Mouse (Mus musculus) embryonic facial prominence, embryonic 12.5 days (tissue): ENCODE measurements around the gene Cpeb3. TPM values are rescaled to one million over a fixed set of nuclear protein-coding genes. Genes with fewer than 3 reads are reported as not detected.
"Not testable (repeated sequence)": the region's sequence is repeated elsewhere in the genome, so short reads cannot be mapped to it uniquely, and the experiment has no call there.

Experiments
- ATAC-seq: fragments of 200-750 bp; cut with Nextera tagmentation; 2 replicates; pipeline ENCODE4 v1.8.0; 2017; ENCODE audit not compliant: insufficient number of reproducible peaks, insufficient read depth, low FRiP score, low TSS enrichment
- H3K27ac ChIP-seq: fragments of 300-500 bp; sonication (generic); 2 replicates; pipeline ENCODE4 v1.5.1; 2016; ENCODE audit warnings: mild to moderate bottlenecking
- H3K27me3 ChIP-seq: fragments of 300-500 bp; sonication (generic); 2 replicates; pipeline ENCODE4 v1.6.1; 2016; ENCODE audit warnings: mild to moderate bottlenecking, moderate library complexity
- H3K36me3 ChIP-seq: fragments of 300-500 bp; sonication (generic); 2 replicates; pipeline ENCODE4 v1.6.1; 2016; ENCODE audit warnings: mild to moderate bottlenecking
- H3K4me1 ChIP-seq: fragments of 300-500 bp; sonication (generic); 2 replicates; pipeline ENCODE4 v1.6.1; 2016
- H3K4me2 ChIP-seq: fragments of 300-500 bp; sonication (generic); replicated peaks from 2 replicates; pipeline ENCODE4 v1.6.1; 2016; ENCODE audit warnings: mild to moderate bottlenecking, moderate library complexity
- H3K4me3 ChIP-seq: fragments of 300-500 bp; sonication (generic); 2 replicates; pipeline ENCODE4 v1.5.1; 2016; ENCODE audit warnings: mild to moderate bottlenecking
- H3K9ac ChIP-seq: fragments of 300-500 bp; sonication (generic); 2 replicates; pipeline ENCODE4 v1.6.1; 2016; ENCODE audit warnings: mild to moderate bottlenecking, moderate library complexity
- H3K9me3 ChIP-seq: fragments of 300-500 bp; sonication (generic); 2 replicates; pipeline ENCODE4 v1.6.1; 2016; ENCODE audit warnings: mild to moderate bottlenecking, moderate library complexity
- WGBS: fragments of 180-500 bp; shearing (Covaris S2); methylation state at CpG from one replicate; pipeline ENCODE4 v1.1.7; 2016; 5-methylcytosine and 5-hydroxymethylcytosine counted together
- polyA plus RNA-seq: library from polyadenylated mRNA; unstranded; fragments of >200 nt; fragmentation: Nextera tagmentation; extraction: Ambion mirVana; gene quantifications from 2 replicates; pipeline ENCODE4 v1.2.1, GENCODE M21; 2016

The Cpeb3 gene
- polyA plus RNA-seq, 1 experiment from 2014 or later, result 1.0 TPM

- H3K9me3 ChIP-seq, H3K36me3 ChIP-seq, H3K27ac ChIP-seq, H3K4me1 ChIP-seq, H3K27me3 ChIP-seq, H3K9ac ChIP-seq, H3K4me3 ChIP-seq, H3K4me2 ChIP-seq, ATAC-seq: not testable (repeated sequence)
- whole genome bisulfite sequencing, result 96% methylated on average over 2 of the region's 2 CpGs
Measured at GRCm38 (mm10) chr19:37135459-37135858, 72.9 kb downstream of the Cpeb3 start.

- Histone ChIP-seq H3K27me3 (no peaks in the 10 kb centered on the region), H3K27ac (no peak overlapping the region), H3K9ac (no peak overlapping the region), H3K36me3 (no peaks in the 10 kb centered on the region), H3K4me1 (no peaks in the 10 kb centered on the region), H3K9me3 (no peaks in the 10 kb centered on the region), H3K4me2 (no peak overlapping the region), H3K4me3 (no peak overlapping the region)
- WGBS, result 92% methylated on average over 4 of the region's 4 CpGs
- no peak for ATAC-seq
Measured at GRCm38 (mm10) chr19:37133666-37134065, 74.7 kb downstream of the Cpeb3 start.

GRCm38 (mm10) chr19:37131660-37132059 lies 76.7 kb downstream of the Cpeb3 start:
- ATAC-seq, result no peak
- no peak overlapping the region for H3K27ac ChIP-seq
- no peaks in the 10 kb centered on the region for H3K4me1 ChIP-seq
- no peaks in the 10 kb centered on the region for H3K36me3 ChIP-seq
- H3K4me2 ChIP-seq, result no peak overlapping the region
- H3K27me3 ChIP-seq, result no peaks in the 10 kb centered on the region
- WGBS, result 68% methylated on average over 1 of the region's 1 CpGs
- no peak overlapping the region for H3K9ac ChIP-seq
- H3K4me3 ChIP-seq, result no peak overlapping the region
- H3K9me3 ChIP-seq, result no peaks in the 10 kb centered on the region

DNA sequence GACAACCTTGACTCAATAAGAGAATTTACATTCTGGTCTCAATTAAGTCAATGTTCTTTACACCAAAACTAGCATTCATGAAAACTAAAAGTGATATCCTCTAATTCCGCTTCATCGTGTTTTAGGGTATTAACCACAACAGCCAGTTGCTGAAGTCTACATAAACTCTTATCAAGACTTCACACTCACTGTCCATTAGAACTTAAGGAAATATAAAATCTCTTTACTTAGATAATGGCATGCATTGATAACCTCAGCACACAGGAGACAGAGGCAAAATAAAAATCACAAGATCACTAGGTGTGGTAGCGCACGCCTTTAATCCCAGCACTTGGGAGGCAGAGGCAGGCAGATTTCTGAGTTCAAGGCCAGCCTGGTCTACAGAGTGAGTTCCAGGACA lies 79.9 kb downstream of the Cpeb3 start:
- Histone ChIP-seq H3K4me1 (no peaks in the 10 kb centered on the region), H3K36me3 (no peaks in the 10 kb centered on the region), H3K27ac (no peak overlapping the region), H3K4me3 (no peak overlapping the region), H3K27me3 (no peaks in the 10 kb centered on the region), H3K4me2 (no peak overlapping the region), H3K9ac (no peak overlapping the region), H3K9me3 (no peaks in the 10 kb centered on the region)
- ATAC-seq, result no peak
- 95% methylated on average over 4 of the region's 4 CpGs for WGBS

DNA sequence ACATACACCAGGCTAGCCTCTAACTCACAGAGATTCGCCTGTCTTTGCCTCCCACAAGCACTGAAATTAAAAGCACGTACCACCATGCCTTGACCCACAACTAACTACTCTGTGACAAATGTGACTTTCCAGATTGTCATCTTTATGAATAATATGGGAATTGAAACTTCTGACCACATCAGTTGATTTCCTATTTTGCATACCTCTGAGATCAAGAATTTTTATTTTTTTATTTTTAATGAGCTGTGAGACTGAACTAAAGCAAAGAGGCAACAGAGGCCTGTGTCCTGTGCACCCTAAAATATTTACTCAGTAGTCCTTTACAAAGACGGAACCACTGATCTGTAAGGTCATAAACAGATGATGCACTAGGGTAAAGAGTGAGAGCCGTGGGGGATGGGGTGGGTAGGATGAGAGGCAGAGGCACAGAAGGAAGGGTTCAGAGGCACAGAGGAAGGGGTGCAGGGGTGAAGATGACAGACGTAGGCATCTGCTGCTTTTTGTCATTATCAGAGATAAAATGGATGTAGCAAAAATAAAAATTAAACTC lies 81.3 kb downstream of the Cpeb3 start:
- H3K27ac ChIP-seq, result no peak overlapping the region
- H3K27me3 ChIP-seq, result no peaks in the 10 kb centered on the region
- H3K4me3 ChIP-seq, result no peak overlapping the region
- no peaks in the 10 kb centered on the region for H3K9me3 ChIP-seq
- H3K4me2 ChIP-seq, result no peak overlapping the region
- no peak overlapping the region for H3K9ac ChIP-seq
- 74% methylated on average over 5 of the region's 5 CpGs for WGBS
- no peaks in the 10 kb centered on the region for H3K36me3 ChIP-seq
- no peaks in the 10 kb centered on the region for H3K4me1 ChIP-seq
- ATAC-seq, result no peak

- Histone ChIP-seq H3K27me3 (no peaks in the 10 kb centered on the region), H3K9ac (no peak overlapping the region), H3K4me3 (no peak overlapping the region), H3K9me3 (no peaks in the 10 kb centered on the region), H3K27ac (no peak overlapping the region), H3K36me3 (no peaks in the 10 kb centered on the region), H3K4me1 (no peaks in the 10 kb centered on the region), H3K4me2 (no peak overlapping the region)
- ATAC-seq, result no peak
Measured at GRCm38 (mm10) chr19:37124961-37125360, 83.4 kb downstream of the Cpeb3 start.

- WGBS, result 50% methylated on average over 2 of the region's 2 CpGs
Measured at GRCm38 (mm10) chr19:37119281-37119680, 89.1 kb downstream of the Cpeb3 start.

GRCm38 (mm10) chr19:37115824-37116223 lies 92.6 kb downstream of the Cpeb3 start:
- H3K27ac ChIP-seq, result no peak overlapping the region
- no peaks in the 10 kb centered on the region for H3K9me3 ChIP-seq
- WGBS, result 100% methylated on average over 1 of the region's 1 CpGs
- ATAC-seq, result no peak
- H3K4me2 ChIP-seq, result no peak overlapping the region
- H3K4me1 ChIP-seq, result no peaks in the 10 kb centered on the region
- no peaks in the 10 kb centered on the region for H3K27me3 ChIP-seq
- H3K4me3 ChIP-seq, result no peak overlapping the region
- no peaks in the 10 kb centered on the region for H3K36me3 ChIP-seq
- no peak overlapping the region for H3K9ac ChIP-seq

More at GRCm38 (mm10) chr19:37119281-37119680, 89.1 kb downstream of the Cpeb3 start:
- no peaks in the 10 kb centered on the region for H3K36me3 ChIP-seq
- H3K9ac ChIP-seq, result no peak overlapping the region
- H3K9me3 ChIP-seq, result no peaks in the 10 kb centered on the region
- ATAC-seq, result no peak
- no peak overlapping the region for H3K4me2 ChIP-seq
- no peaks in the 10 kb centered on the region for H3K27me3 ChIP-seq
- no peaks in the 10 kb centered on the region for H3K4me1 ChIP-seq
- H3K27ac ChIP-seq, result no peak overlapping the region
- no peak overlapping the region for H3K4me3 ChIP-seq

- Histone ChIP-seq H3K4me3 (no peak overlapping the region), H3K9ac (no peak overlapping the region), H3K27me3 (no peaks in the 10 kb centered on the region), H3K4me1 (no peaks in the 10 kb centered on the region), H3K27ac (no peak overlapping the region), H3K4me2 (no peak overlapping the region), H3K36me3 (no peaks in the 10 kb centered on the region), H3K9me3 (no peaks in the 10 kb centered on the region)
- ATAC-seq, result no peak
- WGBS, result 83% methylated on average over 8 of the region's 8 CpGs
Measured at GRCm38 (mm10) chr19:37115374-37115773, 93.0 kb downstream of the Cpeb3 start.

DNA sequence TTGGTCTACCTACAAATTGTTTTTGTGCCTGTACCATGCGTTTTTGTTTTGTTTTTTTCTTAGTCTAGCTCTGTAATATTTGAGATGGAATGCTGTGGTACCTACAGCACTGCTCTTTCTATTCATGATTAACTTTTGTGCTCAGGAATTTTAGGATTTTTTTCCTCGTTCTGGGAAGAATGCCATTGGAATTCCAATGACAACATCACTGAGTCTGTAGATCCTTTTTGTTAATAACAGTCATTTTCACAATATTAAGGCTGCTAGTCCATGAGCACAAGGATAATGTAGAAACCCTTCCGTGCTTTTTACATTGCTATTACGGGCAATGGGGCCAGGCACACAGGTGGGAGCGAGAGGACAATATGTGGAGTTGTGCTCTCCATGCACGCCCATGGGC lies 96.6 kb downstream of the Cpeb3 start:
- ATAC-seq, result no peak
- 89% methylated on average over 6 of the region's 6 CpGs for WGBS

DNA sequence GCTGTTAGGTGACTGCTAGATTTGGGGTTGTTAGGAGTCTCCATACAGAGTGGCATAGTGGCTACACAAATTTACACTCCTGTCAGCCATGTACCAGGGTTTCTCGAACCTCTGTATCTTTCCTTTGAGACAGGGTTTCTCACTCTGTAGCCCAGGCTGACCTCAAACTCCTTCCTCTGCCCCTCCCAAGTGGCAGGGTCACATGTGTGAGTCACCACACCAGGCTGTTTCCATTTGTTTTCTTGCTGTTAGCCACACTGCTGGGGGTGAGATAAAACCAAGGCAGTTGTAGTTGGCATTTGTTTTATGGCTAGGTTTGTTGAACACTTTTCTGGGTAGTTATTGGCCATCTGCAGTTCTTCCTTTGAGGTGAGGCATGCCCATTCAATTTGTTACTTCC lies 97.9 kb downstream of the Cpeb3 start:
- WGBS, result 67% methylated on average over 1 of the region's 1 CpGs
- H3K4me3 ChIP-seq, result no peak overlapping the region
- no peaks in the 10 kb centered on the region for H3K9me3 ChIP-seq
- H3K9ac ChIP-seq, result no peak overlapping the region
- H3K27ac ChIP-seq, result no peak overlapping the region
- no peaks in the 10 kb centered on the region for H3K4me1 ChIP-seq
- ATAC-seq, result no peak
- no peaks in the 10 kb centered on the region for H3K36me3 ChIP-seq
- H3K27me3 ChIP-seq, result no peaks in the 10 kb centered on the region
- no peak overlapping the region for H3K4me2 ChIP-seq

More for the DNA sequence above, 96.6 kb downstream of the Cpeb3 start:
- H3K9ac ChIP-seq, result no peak overlapping the region
- no peaks in the 10 kb centered on the region for H3K36me3 ChIP-seq
- H3K9me3 ChIP-seq, result no peaks in the 10 kb centered on the region
- no peaks in the 10 kb centered on the region for H3K4me1 ChIP-seq
- H3K4me2 ChIP-seq, result no peak overlapping the region
- H3K4me3 ChIP-seq, result no peak overlapping the region
- no peaks in the 10 kb centered on the region for H3K27me3 ChIP-seq
- H3K27ac ChIP-seq, result no peak overlapping the region

DNA sequence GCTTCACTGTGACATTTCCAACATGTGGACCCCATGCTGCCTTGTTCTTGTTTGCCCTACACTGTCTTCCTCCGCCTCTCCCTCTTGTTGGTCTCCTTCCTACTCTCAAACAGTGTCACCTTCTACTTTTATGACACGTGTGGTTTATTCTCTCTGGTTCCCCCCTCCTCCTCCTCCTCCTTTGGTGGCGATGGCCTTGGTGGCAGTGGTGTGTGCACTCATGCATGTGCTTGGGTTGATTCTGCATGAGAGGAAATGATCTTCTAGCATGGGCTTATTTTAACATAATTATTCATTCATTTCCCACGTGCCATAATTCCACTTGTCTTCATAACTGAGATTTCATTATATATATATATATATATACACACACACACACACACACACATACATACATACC lies 98.5 kb downstream of the Cpeb3 start:
- ATAC-seq, result no peak

DNA sequence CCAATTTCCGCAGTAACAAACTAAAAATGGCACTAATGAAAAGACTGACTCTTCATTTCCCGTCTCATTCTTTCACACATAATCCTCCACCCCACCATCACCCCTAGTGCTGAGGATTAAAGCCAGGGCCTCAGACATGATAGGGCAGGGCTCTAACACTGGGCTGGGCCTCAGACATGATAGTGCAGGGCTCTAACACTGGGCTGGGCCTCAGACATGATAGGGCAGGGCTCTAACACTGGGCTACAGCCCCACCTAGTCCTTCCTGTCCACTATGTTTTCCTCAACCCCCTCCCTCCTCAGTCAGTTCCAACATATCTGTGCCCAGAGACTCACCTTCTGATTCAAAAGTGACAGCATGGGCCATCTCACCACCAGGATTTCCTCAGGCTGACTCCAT lies 107.7 kb downstream of the Cpeb3 start:
- Histone ChIP-seq H3K4me3 (no peak overlapping the region), H3K9ac (no peak overlapping the region), H3K27me3 (no peaks in the 10 kb centered on the region), H3K4me2 (no peak overlapping the region), H3K27ac (no peak overlapping the region), H3K4me1 (no peaks in the 10 kb centered on the region), H3K9me3 (no peaks in the 10 kb centered on the region), H3K36me3 (no peaks in the 10 kb centered on the region)
- 81% methylated on average over 2 of the region's 2 CpGs for WGBS
- ATAC-seq, result no peak

More for the DNA sequence above, 98.5 kb downstream of the Cpeb3 start:
- Histone ChIP-seq H3K4me3 (no peak overlapping the region), H3K27me3 (no peaks in the 10 kb centered on the region), H3K9me3 (no peaks in the 10 kb centered on the region), H3K27ac (no peak overlapping the region), H3K4me1 (no peaks in the 10 kb centered on the region), H3K9ac (no peak overlapping the region), H3K36me3 (no peaks in the 10 kb centered on the region), H3K4me2 (no peak overlapping the region)
- 88% methylated on average over 4 of the region's 4 CpGs for WGBS
